Mouse (Mus musculus) embryo, embryonic 9.5 days (tissue): Measurements from ENCODE around the gene Rbm44.

Experiments
- DNase-seq: peaks from one replicate; pipeline ENCODE4 v3.0.0-alpha.2; 2017; ENCODE audit errors: extremely low spot score

The Rbm44 gene

GRCm38 (mm10) chr1:91179086-91179485 lies 34.2 kb downstream of the Rbm44 start:
- DNase-seq, result peak; percentile 47

- DNase-seq, result peak; percentile 19
Observed at GRCm38 (mm10) chr1:91179533-91180173, 34.8 kb downstream of the Rbm44 start, which contains the start of gene Ramp1. Gene Ramp1 (plus strand): TSS chr1:91179822.

GRCm38 (mm10) chr1:91180174-91180565 lies 35.3 kb downstream of the Rbm44 start:
- DNase-seq, result no peak

- DNase-seq, result no peak
Observed at GRCm38 (mm10) chr1:91180723-91181122, 35.8 kb downstream of the Rbm44 start.

GRCm38 (mm10) chr1:91181261-91181660 lies 36.4 kb downstream of the Rbm44 start:
- no peak for DNase-seq

GRCm38 (mm10) chr1:91181784-91182450 lies 37.0 kb downstream of the Rbm44 start:
- no peak for DNase-seq

- no peak for DNase-seq
Observed at GRCm38 (mm10) chr1:91183305-91183704, 38.4 kb downstream of the Rbm44 start.

- DNase-seq, result no peak
Observed at GRCm38 (mm10) chr1:91186677-91187076, 41.8 kb downstream of the Rbm44 start.

- no peak for DNase-seq
Observed at GRCm38 (mm10) chr1:91187315-91187714, 42.4 kb downstream of the Rbm44 start.

- no peak for DNase-seq
Observed at GRCm38 (mm10) chr1:91187786-91188640, 43.1 kb downstream of the Rbm44 start.

GRCm38 (mm10) chr1:91188851-91189460 lies 44.1 kb downstream of the Rbm44 start:
- DNase-seq, result no peak

GRCm38 (mm10) chr1:91192184-91192583 lies 47.3 kb downstream of the Rbm44 start:
- no peak for DNase-seq

GRCm38 (mm10) chr1:91193242-91193641 lies 48.4 kb downstream of the Rbm44 start:
- DNase-seq, result no peak

GRCm38 (mm10) chr1:91193680-91194079 lies 48.8 kb downstream of the Rbm44 start:
- DNase-seq, result no peak

- no peak for DNase-seq
Observed at GRCm38 (mm10) chr1:91199793-91200192, 54.9 kb downstream of the Rbm44 start.

GRCm38 (mm10) chr1:91201122-91201521 lies 56.2 kb downstream of the Rbm44 start:
- DNase-seq, result no peak

- no peak for DNase-seq
Observed at GRCm38 (mm10) chr1:91204221-91204765, 59.4 kb downstream of the Rbm44 start.

GRCm38 (mm10) chr1:91205651-91206050 lies 60.8 kb downstream of the Rbm44 start:
- no peak for DNase-seq

GRCm38 (mm10) chr1:91206336-91206735 lies 61.4 kb downstream of the Rbm44 start:
- DNase-seq, result no peak

GRCm38 (mm10) chr1:91206873-91207272 lies 62.0 kb downstream of the Rbm44 start:
- DNase-seq, result no peak

GRCm38 (mm10) chr1:91207334-91208074 lies 62.6 kb downstream of the Rbm44 start:
- DNase-seq, result no peak
